In the genomic region with DNA sequence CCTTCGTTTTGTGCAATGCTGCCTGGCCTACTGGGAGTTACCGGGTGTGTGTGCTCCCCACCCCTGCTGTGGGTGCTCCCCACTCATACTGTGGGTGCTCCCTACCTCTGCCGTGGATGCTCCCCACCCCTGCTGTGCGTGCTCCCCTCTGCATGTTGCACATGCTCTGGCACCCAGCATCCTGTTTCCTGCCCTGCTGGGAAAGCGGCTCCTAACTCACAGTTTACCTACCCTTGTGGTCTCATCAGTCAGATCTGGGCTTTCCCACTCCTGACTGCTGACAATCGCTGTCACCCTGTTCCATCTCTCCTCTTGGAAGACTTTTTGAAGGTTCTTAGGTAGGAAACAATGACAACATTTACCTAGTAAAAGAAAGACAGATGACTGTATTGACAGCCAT, we compare ENCODE assay signal across 15 mouse cellular contexts. TPM values are rescaled to one million over a fixed set of nuclear protein-coding genes. Genes with fewer than 3 reads are reported as not detected.
"Had no signal": no experiment of that assay in that cellular context is flagged by ENCODE, and none has a peak within 500 bp of the region (broad histone marks: within the 10 kb centered on the region; RNA-seq: fewer than 3 reads in every experiment).

No protein-coding gene starts in this region.

- H3K4me1 ChIP-seq: midbrain, embryonic 15.5 days had no signal

- ATAC-seq: midbrain, embryonic 15.5 days had no signal

- H3K27ac ChIP-seq: layer of hippocampus, adult 2 months; limb, embryonic 13.5 days; liver, embryonic 14.5 days; midbrain, embryonic 15.5 days; neural tube, embryonic 13.5 days had no signal

- H3K27me3 ChIP-seq: limb, embryonic 13.5 days; midbrain, embryonic 15.5 days; neural tube, embryonic 13.5 days had no signal

- H3K36me3 ChIP-seq: limb, embryonic 13.5 days; midbrain, embryonic 15.5 days; neural tube, embryonic 13.5 days had no signal

- H3K4me3 ChIP-seq: layer of hippocampus, adult 2 months; limb, embryonic 13.5 days; midbrain, embryonic 15.5 days; neural tube, embryonic 13.5 days had no signal

- DNase-seq: kidney, postnatal 10 days; kidney, postnatal 4 days; left cerebral cortex, postnatal 4 days; lung, adult 18-20 months; lung, postnatal 36 days; right cerebral cortex, postnatal 25 days had no signal

- H3K4me2 ChIP-seq: limb, embryonic 13.5 days; midbrain, embryonic 11.5 days; midbrain, embryonic 15.5 days; neural tube, embryonic 13.5 days had no signal

- H3K9me3 ChIP-seq: limb, embryonic 13.5 days; midbrain, embryonic 15.5 days; neural tube, embryonic 13.5 days had no signal

- H3K9ac ChIP-seq: limb, embryonic 13.5 days; liver, embryonic 14.5 days; midbrain, embryonic 15.5 days; neural tube, embryonic 13.5 days had no signal

RNA-seq across cellular contexts. Expression of a gene that starts 54.4 kb away (rescaled TPM):
- total RNA-seq: layer of hippocampus, adult 2 months; layer of hippocampus, postnatal 14 days had no signal
- polyA plus RNA-seq: liver, adult 2 months; small intestine, adult 2 months had no signal
